Mouse (Mus musculus): ENCODE data around the gene Ift172. TPM values are rescaled to one million over a fixed set of nuclear protein-coding genes. Genes with fewer than 3 reads are reported as not detected.

Gene Ift172
- polyA plus RNA-seq, 1 experiment from 2014 or later: 31.2 TPM

Other genes starting within 250 kb of the Ift172 start
- gene Atraid, start 242.8 kb downstream of the Ift172 start, polyA plus RNA-seq (2014; fragmentation: Nextera tagmentation; extraction: Ambion mirVana): 88.2 and 105 TPM in 2 replicates
- 6.6 and 6.7 TPM in 2 replicates for gene Slc5a6, start 242.2 kb downstream of the Ift172 start, polyA plus RNA-seq (2014; fragmentation: Nextera tagmentation; extraction: Ambion mirVana)
- gene Cad, start 236.3 kb downstream of the Ift172 start, polyA plus RNA-seq (2014; fragmentation: Nextera tagmentation; extraction: Ambion mirVana): 21.3 and 23.5 TPM in 2 replicates
- not detected in 2 replicates for gene Dnajc5g, start 184.8 kb downstream of the Ift172 start, polyA plus RNA-seq (2014; fragmentation: Nextera tagmentation; extraction: Ambion mirVana)
- 0.46 and 0.59 TPM in 2 replicates for gene Slc30a3, start 182.9 kb downstream of the Ift172 start, polyA plus RNA-seq (2014; fragmentation: Nextera tagmentation; extraction: Ambion mirVana)
- not detected in 2 replicates for gene Trim54, start 174.4 kb downstream of the Ift172 start, polyA plus RNA-seq (2014; fragmentation: Nextera tagmentation; extraction: Ambion mirVana)
- not detected in 2 replicates for gene Ucn, start 152.3 kb downstream of the Ift172 start, polyA plus RNA-seq (2014; fragmentation: Nextera tagmentation; extraction: Ambion mirVana)
- gene Mpv17, start 136.9 kb downstream of the Ift172 start, polyA plus RNA-seq (2014; fragmentation: Nextera tagmentation; extraction: Ambion mirVana): 50.5 and 50.8 TPM in 2 replicates
- 1.2 and 1.3 TPM in 2 replicates for gene Gm29609, start 111.2 kb downstream of the Ift172 start, polyA plus RNA-seq (2014; fragmentation: Nextera tagmentation; extraction: Ambion mirVana)
- gene Gtf3c2, start 111.0 kb downstream of the Ift172 start, polyA plus RNA-seq (2014; fragmentation: Nextera tagmentation; extraction: Ambion mirVana): 66.6 and 66.8 TPM in 2 replicates
- gene Snx17, start 97.9 kb downstream of the Ift172 start, polyA plus RNA-seq (2014; fragmentation: Nextera tagmentation; extraction: Ambion mirVana): 150 and 158 TPM in 2 replicates
- gene Eif2b4, start 97.7 kb downstream of the Ift172 start, polyA plus RNA-seq (2014; fragmentation: Nextera tagmentation; extraction: Ambion mirVana): 68.2 and 81.7 TPM in 2 replicates
- 4.0 and 5.0 TPM in 2 replicates for gene Zfp513, start 88.8 kb downstream of the Ift172 start, polyA plus RNA-seq (2014; fragmentation: Nextera tagmentation; extraction: Ambion mirVana)
- 142 and 147 TPM in 2 replicates for gene Ppm1g, start 70.4 kb downstream of the Ift172 start, polyA plus RNA-seq (2014; fragmentation: Nextera tagmentation; extraction: Ambion mirVana)
- 138 and 140 TPM in 2 replicates for gene Nrbp1, start 50.3 kb downstream of the Ift172 start, polyA plus RNA-seq (2014; fragmentation: Nextera tagmentation; extraction: Ambion mirVana)
- 0.57 and 0.58 TPM in 2 replicates for gene Gm9970, start 49.9 kb downstream of the Ift172 start, polyA plus RNA-seq (2014; fragmentation: Nextera tagmentation; extraction: Ambion mirVana)
- 12.4 and 14.6 TPM in 2 replicates for gene Krtcap3, start 39.4 kb downstream of the Ift172 start, polyA plus RNA-seq (2014; fragmentation: Nextera tagmentation; extraction: Ambion mirVana)
- 58.2 and 67.5 TPM in 2 replicates for gene Fndc4, start 5.0 kb upstream of the Ift172 start, polyA plus RNA-seq (2014; fragmentation: Nextera tagmentation; extraction: Ambion mirVana)
- gene Gckr, start 6.3 kb upstream of the Ift172 start, polyA plus RNA-seq (2014; fragmentation: Nextera tagmentation; extraction: Ambion mirVana): 0.48 and 0.49 TPM in 2 replicates
- gene Zfp512, start 161.3 kb upstream of the Ift172 start, polyA plus RNA-seq (2014; fragmentation: Nextera tagmentation; extraction: Ambion mirVana): 60.0 and 63.7 TPM in 2 replicates
- gene 4930548H24Rik, start 194.6 kb upstream of the Ift172 start, polyA plus RNA-seq (2014; fragmentation: Nextera tagmentation; extraction: Ambion mirVana): not detected in 2 replicates
- 77.7 and 85.2 TPM in 2 replicates for gene Gpn1, start 203.6 kb upstream of the Ift172 start, polyA plus RNA-seq (2014; fragmentation: Nextera tagmentation; extraction: Ambion mirVana)
- 26.2 and 29.5 TPM in 2 replicates for gene Slc4a1ap, start 235.9 kb upstream of the Ift172 start, polyA plus RNA-seq (2014; fragmentation: Nextera tagmentation; extraction: Ambion mirVana)
- gene Supt7l, start 236.7 kb upstream of the Ift172 start, polyA plus RNA-seq (2014; fragmentation: Nextera tagmentation; extraction: Ambion mirVana): 17.8 and 18.8 TPM in 2 replicates

Measured in embryonic facial prominence, embryonic 11.5 days (tissue).